Mouse (Mus musculus): ENCODE results near the gene Zfp966.
"Not testable (repeated sequence)": the region's sequence is repeated elsewhere in the genome, so short reads cannot be mapped to it uniquely, and the experiment has no call there.

The Zfp966 gene

GRCm38 (mm10) chr2:175931000-175931399, at the start of gene Zfp966:
Zfp966 (minus strand) TSS chr2:175931100.
- not testable (repeated sequence) for DNase-seq (ENCODE audit: low read depth)

GRCm38 (mm10) chr2:175965031-175965430, 34.1 kb upstream of the Zfp966 start, which contains the start of gene Gm2026:
Gm2026 (plus strand) TSS chr2:175965331.
- not testable (repeated sequence) for DNase-seq (ENCODE audit: low read depth)

GRCm38 (mm10) chr2:175869024-175869423, 61.9 kb downstream of the Zfp966 start, which contains the start of gene Gm6710:
Gm6710 (plus strand) TSS chr2:175869219.
- DNase-seq (ENCODE audit: low read depth) = not testable (repeated sequence)
